Mouse (Mus musculus) midbrain, embryonic 14.5 days (tissue): Measurements from ENCODE around the gene Usp2. TPM values are rescaled to one million over a fixed set of nuclear protein-coding genes. Genes with fewer than 3 reads are reported as not detected.

ENCODE experiments used
- ATAC-seq: fragments of 200-750 bp; cut with Nextera tagmentation; 2 replicates; pipeline ENCODE4 v1.8.0; 2017; ENCODE audit warnings: moderate number of reproducible peaks, moderate library complexity; ENCODE audit not compliant: low FRiP score, low TSS enrichment
- DNase-seq: peaks from one replicate; pipeline ENCODE4 v3.0.0-alpha.2; 2015
- H3K27ac ChIP-seq: fragments of 300-500 bp; sonication (generic); replicated peaks from 2 replicates; pipeline ENCODE4 v1.5.1; 2014; ENCODE audit warnings: mild to moderate bottlenecking, low read depth, low read length, moderate library complexity
- H3K27me3 ChIP-seq: fragments of 300-500 bp; sonication (generic); 2 replicates; pipeline ENCODE4 v1.6.1; 2014; ENCODE audit warnings: low read length, control low read depth, mixed read lengths; ENCODE audit not compliant: control insufficient read depth, insufficient read depth
- H3K36me3 ChIP-seq: fragments of 300-500 bp; sonication (generic); 2 replicates; pipeline ENCODE4 v1.6.1; 2014; ENCODE audit warnings: low read length, control low read depth; ENCODE audit not compliant: control insufficient read depth, insufficient read depth
- H3K4me1 ChIP-seq: fragments of 300-500 bp; sonication (generic); 2 replicates; pipeline ENCODE4 v1.6.1; 2014; ENCODE audit warnings: mild to moderate bottlenecking, antibody characterized with exemption, low read length, control low read depth; ENCODE audit not compliant: control insufficient read depth, insufficient read depth
- H3K4me2 ChIP-seq: fragments of 300-500 bp; sonication (generic); 2 replicates; pipeline ENCODE4 v1.6.1; 2014; ENCODE audit warnings: mild to moderate bottlenecking, low read length, moderate library complexity
- H3K4me3 ChIP-seq: fragments of 300-500 bp; sonication (generic); replicated peaks from 2 replicates; pipeline ENCODE4 v1.5.1; 2014; ENCODE audit warnings: low read depth, low read length
- H3K9ac ChIP-seq: fragments of 300-500 bp; sonication (generic); replicated peaks from 2 replicates; pipeline ENCODE4 v1.6.1; 2014; ENCODE audit warnings: mild to moderate bottlenecking, low read length, moderate library complexity
- H3K9me3 ChIP-seq: fragments of 300-500 bp; sonication (generic); 2 replicates; pipeline ENCODE4 v1.6.1; 2016; ENCODE audit warnings: low read length, control low read depth, mixed read lengths; ENCODE audit not compliant: control insufficient read depth
- WGBS: fragments of 180-500 bp; shearing (Covaris S2); extraction: QIAGEN DNeasy Blood & Tissue Kit; methylation state at CpG from one replicate; pipeline ENCODE4 v1.1.7; 2014; 5-methylcytosine and 5-hydroxymethylcytosine counted together
- polyA plus RNA-seq: library from polyadenylated mRNA; unstranded; fragments of >200 nt; fragmentation: Nextera tagmentation; extraction: Ambion mirVana; gene quantifications from 2 replicates; pipeline ENCODE4 v1.2.1, GENCODE M21; 2014

Gene Usp2
- polyA plus RNA-seq, 1 experiment from 2014 or later: 6.6 TPM

GRCm38 (mm10) chr9:44075996-44076763 lies 9.4 kb downstream of the Usp2 start:
- peaks cover 26% of the 10 kb centered on the region for H3K4me1 ChIP-seq
- 69% methylated on average over 16 of the region's 16 CpGs for WGBS
- no peak overlapping the region for H3K4me2 ChIP-seq
- ATAC-seq (no peak), DNase-seq (no peak)
- H3K9me3 ChIP-seq: no peaks in the 10 kb centered on the region
- H3K36me3 ChIP-seq: no peaks in the 10 kb centered on the region
- no peak overlapping the region for H3K9ac ChIP-seq
- no peaks in the 10 kb centered on the region for H3K27me3 ChIP-seq
- H3K4me3 ChIP-seq: no peak overlapping the region
- no peak overlapping the region for H3K27ac ChIP-seq

DNA sequence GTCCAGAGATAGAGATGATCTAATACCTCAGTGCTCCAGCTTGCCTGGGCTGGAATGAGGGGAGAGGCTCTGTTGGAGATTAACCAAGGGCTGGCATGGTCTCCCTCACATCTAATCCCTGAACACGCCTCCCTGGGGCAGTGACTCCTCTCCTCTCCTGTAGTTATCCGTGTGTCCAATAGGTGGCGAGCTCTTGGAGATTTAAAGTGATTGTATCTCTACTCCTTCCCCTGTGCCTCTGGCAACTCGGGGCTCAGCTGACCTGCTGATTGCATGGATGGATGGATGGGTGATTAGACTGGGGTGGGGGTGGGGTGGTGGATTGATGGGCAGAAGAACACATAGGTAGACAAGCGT lies 9.9 kb downstream of the Usp2 start:
- H3K9me3 ChIP-seq: no peaks in the 10 kb centered on the region
- ATAC-seq (no peak), DNase-seq (peak; percentile 79)
- H3K4me2 ChIP-seq: no peak overlapping the region
- H3K27ac ChIP-seq: no peak overlapping the region
- no peak overlapping the region for H3K4me3 ChIP-seq
- peaks cover 23% of the 10 kb centered on the region for H3K4me1 ChIP-seq
- no peak overlapping the region for H3K9ac ChIP-seq
- H3K36me3 ChIP-seq: no peaks in the 10 kb centered on the region
- WGBS: 11% methylated on average over 5 of the region's 5 CpGs
- H3K27me3 ChIP-seq: no peaks in the 10 kb centered on the region

DNA sequence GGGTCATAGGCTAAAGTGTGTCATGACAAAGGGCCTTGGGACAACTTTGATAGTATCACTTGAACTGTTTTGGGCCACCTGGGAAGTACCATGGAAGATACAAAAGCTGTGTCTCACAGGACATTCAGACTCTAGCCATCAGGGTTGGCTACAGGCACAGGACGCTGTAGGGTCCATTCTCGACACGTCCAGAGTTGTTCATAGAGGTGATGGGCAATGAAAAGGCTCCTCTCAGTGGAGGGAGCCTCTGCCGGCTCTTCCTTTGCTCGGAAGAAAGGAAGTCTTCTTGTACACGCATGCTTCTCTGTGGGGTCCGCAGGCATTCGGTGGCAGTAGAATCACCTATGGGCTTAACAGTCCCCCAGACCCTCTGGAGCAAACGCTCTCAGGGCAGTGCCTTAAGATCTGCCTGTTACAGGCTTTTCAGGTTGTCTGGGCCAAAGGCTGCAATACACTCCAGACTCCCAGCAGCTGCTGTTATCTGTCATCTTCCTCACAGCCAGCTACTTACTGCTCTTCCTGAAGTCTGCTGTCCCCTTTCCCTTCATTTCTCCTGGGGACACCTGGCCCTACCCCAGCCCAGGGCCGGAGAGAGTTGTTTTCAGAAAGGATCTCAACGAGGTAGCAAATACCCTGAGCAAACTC lies 10.6 kb downstream of the Usp2 start:
- H3K9me3 ChIP-seq: no peaks in the 10 kb centered on the region
- WGBS: 89% methylated on average over 11 of the region's 11 CpGs
- no peaks in the 10 kb centered on the region for H3K36me3 ChIP-seq
- peaks cover 17% of the 10 kb centered on the region for H3K4me1 ChIP-seq
- H3K9ac ChIP-seq: no peak overlapping the region
- H3K4me2 ChIP-seq: no peak overlapping the region
- H3K27ac ChIP-seq: no peak overlapping the region
- DNase-seq: no peak
- no peak for ATAC-seq
- no peaks in the 10 kb centered on the region for H3K27me3 ChIP-seq
- H3K4me3 ChIP-seq: no peak overlapping the region

DNA sequence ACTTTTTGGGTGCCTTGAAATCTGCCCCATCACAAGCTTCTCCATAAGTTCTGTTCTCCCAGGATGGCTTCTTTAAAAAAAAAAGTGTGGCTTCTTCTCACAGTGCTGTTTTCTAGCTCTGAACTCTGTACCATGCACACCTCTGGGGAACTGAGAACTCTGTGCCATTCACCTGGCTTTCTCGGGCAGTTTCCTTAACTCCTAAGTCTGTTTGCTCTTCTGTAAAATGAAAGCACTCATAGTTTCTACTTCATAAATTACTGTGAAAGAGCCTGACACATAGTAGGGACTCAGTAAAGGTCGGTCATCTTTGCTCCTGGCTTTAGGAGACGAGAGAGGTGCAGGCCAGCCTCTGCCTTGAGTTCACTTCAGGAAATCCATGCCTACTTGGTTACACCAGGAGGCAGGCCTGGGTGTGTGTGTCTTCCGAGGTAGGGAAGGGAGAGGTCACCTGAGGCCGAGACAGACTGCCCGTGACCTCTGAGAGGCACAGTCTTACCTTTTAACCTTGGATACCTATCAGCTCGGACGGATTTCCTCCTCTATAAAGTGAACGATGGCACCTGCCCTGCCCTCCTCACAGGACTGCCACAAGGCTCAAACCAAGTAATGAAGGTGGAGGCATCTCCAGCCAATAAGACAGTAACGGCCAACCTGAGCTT lies 11.4 kb downstream of the Usp2 start:
- 82% methylated on average over 10 of the region's 10 CpGs for WGBS
- Histone ChIP-seq H3K4me1 (peaks cover 9% of the 10 kb centered on the region; the same call in 1 of the 2 replicates), H3K27me3 (peaks cover 6% of the 10 kb centered on the region; the same call in 1 of the 2 replicates), H3K9me3 (no peaks in the 10 kb centered on the region), H3K36me3 (no peaks in the 10 kb centered on the region), H3K27ac (no peak overlapping the region), H3K9ac (no peak overlapping the region), H3K4me3 (no peak overlapping the region), H3K4me2 (peak overlapping the region; percentile 4; the same call in 1 of the 2 replicates)
- DNase-seq (no peak), ATAC-seq (no peak)

DNA sequence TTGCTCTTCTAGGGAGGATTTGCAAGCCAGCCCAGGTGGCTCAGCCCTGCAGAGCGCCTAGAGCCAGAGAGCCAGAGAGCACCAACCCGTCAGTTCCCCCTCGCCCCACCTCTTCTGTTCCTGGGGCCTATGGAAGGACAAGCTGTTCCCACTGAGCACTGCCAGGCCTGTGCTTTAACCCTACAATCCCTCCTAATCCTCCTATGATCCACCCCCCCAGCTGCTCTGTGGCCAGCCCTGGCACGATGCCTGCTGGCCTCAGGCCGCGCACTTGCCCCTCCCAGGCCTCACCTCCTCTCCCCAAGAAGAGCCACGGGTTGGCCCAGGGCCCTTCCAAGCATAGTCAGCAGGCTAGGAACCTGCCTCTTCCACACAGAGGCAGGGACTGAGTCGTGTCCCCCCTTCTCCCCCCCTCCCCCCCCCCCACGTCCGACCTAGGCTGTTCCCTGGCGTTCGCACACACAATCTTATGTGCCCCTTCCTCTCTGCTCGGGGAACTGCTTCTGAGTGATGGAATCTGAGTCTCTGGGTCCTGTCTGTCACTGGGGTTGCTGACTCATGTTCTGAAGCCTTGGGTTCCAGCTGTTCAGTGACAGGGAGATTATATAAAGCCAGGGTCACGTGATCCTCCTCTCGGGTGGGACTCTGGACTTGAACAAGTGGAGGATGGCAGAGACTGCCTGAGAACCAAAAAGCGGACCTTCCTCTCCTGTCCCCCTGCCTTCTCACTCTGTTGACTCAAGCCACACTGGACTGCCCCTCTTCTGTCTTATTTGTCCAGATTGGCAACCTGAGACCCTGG lies 12.3 kb downstream of the Usp2 start:
- DNase-seq (peak; percentile 79), ATAC-seq (peak; percentile 71; the same call in 1 of the 2 replicates)
- H3K4me1 ChIP-seq: peaks cover 7% of the 10 kb centered on the region; the same call in 1 of the 2 replicates
- 22% methylated on average over 16 of the region's 16 CpGs for WGBS
- no peak overlapping the region for H3K27ac ChIP-seq
- H3K27me3 ChIP-seq: peaks cover 12% of the 10 kb centered on the region; the same call in 1 of the 2 replicates
- H3K4me3 ChIP-seq: no peak overlapping the region
- peak overlapping the region; percentile 4; the same call in 1 of the 2 replicates for H3K4me2 ChIP-seq
- H3K9ac ChIP-seq: no peak overlapping the region
- no peaks in the 10 kb centered on the region for H3K9me3 ChIP-seq
- no peaks in the 10 kb centered on the region for H3K36me3 ChIP-seq

DNA sequence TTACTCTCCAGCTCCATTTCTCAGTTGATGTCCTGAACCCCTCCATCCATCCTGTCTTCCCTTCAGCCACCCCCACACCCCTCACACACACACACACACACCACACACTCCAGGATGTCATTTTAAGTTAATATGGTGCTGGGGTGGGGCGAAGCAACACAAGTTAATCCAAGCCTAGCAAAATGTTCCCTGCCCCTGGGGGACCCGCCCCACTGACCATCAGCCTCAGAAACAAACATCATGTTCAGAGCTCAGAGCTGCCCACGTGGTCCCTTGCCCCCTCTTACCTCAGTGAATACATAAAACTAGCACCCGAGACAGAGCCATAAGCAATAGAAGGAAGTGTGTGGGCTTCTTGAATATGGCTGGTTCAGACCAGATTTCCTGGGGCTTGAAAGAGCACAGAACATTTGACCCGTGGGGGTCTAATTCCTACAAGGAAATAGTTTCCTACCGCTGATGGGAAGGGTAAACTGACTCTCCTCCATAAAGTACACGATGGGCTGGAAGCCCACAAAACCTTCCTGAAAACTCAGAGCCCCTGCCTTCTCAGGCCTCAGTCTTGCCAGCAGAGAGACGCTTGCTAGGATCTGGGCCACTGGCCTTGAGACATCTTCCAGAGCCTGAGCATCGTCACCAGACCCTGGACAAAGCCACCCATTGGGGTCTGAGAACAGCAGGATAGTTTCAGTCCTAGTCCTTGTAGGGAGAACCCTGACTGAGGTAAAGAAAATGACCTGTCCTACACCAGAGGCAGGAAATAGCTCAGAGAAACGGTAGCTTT lies 13.4 kb downstream of the Usp2 start:
- ATAC-seq (no peak), DNase-seq (no peak)
- no peak overlapping the region for H3K4me2 ChIP-seq
- peaks cover 18% of the 10 kb centered on the region for H3K27me3 ChIP-seq
- no peak overlapping the region for H3K4me3 ChIP-seq
- H3K27ac ChIP-seq: no peak overlapping the region
- H3K4me1 ChIP-seq: peaks cover 14% of the 10 kb centered on the region
- H3K36me3 ChIP-seq: no peaks in the 10 kb centered on the region
- H3K9ac ChIP-seq: no peak overlapping the region
- 79% methylated on average over 10 of the region's 10 CpGs for WGBS
- H3K9me3 ChIP-seq: no peaks in the 10 kb centered on the region

GRCm38 (mm10) chr9:44080953-44081352 lies 14.1 kb downstream of the Usp2 start:
- H3K36me3 ChIP-seq: no peaks in the 10 kb centered on the region
- ATAC-seq (no peak), DNase-seq (no peak)
- no peak overlapping the region for H3K27ac ChIP-seq
- no peaks in the 10 kb centered on the region for H3K9me3 ChIP-seq
- 82% methylated on average over 5 of the region's 5 CpGs for whole genome bisulfite sequencing
- peaks cover 19% of the 10 kb centered on the region for H3K27me3 ChIP-seq
- no peak overlapping the region for H3K4me3 ChIP-seq
- no peak overlapping the region for H3K9ac ChIP-seq
- no peak overlapping the region for H3K4me2 ChIP-seq
- peaks cover 14% of the 10 kb centered on the region for H3K4me1 ChIP-seq

- no peak overlapping the region for H3K9ac ChIP-seq
- H3K9me3 ChIP-seq: no peaks in the 10 kb centered on the region
- H3K4me2 ChIP-seq: no peak overlapping the region
- no peak overlapping the region for H3K4me3 ChIP-seq
- ATAC-seq (no peak), DNase-seq (no peak)
- 71% methylated on average over 5 of the region's 5 CpGs for WGBS
- no peaks in the 10 kb centered on the region for H3K36me3 ChIP-seq
- peaks cover 25% of the 10 kb centered on the region for H3K27me3 ChIP-seq
- no peak overlapping the region for H3K27ac ChIP-seq
- H3K4me1 ChIP-seq: peaks cover 14% of the 10 kb centered on the region
Measured at GRCm38 (mm10) chr9:44081581-44081980, 14.8 kb downstream of the Usp2 start.
